Mouse (Mus musculus): ENCODE measurements around the gene Olfr1133. TPM values are rescaled to one million over a fixed set of nuclear protein-coding genes. Genes with fewer than 3 reads are reported as not detected.
"Not testable (repeated sequence)": the region's sequence is repeated elsewhere in the genome, so short reads cannot be mapped to it uniquely, and the experiment has no call there.

Olfr1133 gene
- polyA plus RNA-seq (2014; fragmentation: Nextera tagmentation; extraction: Ambion mirVana) = not detected in 2 replicates

DNA sequence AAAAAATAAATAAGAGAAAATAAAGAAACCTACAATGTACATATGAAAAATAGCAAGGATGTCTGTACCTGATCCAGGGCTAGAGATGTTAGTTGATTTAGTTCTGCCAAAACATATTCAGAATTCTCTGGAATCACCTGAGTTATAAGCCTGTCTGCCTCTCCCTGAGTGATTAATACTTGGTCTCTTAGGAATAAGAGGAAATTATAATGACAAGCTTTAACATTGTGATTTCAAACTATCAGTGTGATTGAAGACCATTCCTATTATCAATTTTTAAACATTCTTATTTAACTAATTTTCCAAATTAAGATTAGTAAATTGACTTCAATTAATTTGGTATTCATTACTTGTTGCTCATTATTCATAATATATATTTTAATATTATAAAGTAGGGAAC is at the start of gene Olfr1133:
Gene Olfr1133 (minus strand): TSS at position 101 of the 400 bp plus-strand sequence.
- Histone ChIP-seq H3K9me3 (ENCODE audit: control insufficient read depth, low read depth, low read length) (no peaks in the 10 kb centered on the region), H3K9ac (replicated peaks; ENCODE audit: low read depth, low read length) (no peak within 1 kb of the TSS), H3K4me3 (ENCODE audit: low read depth, low read length) (no peak within 1 kb of the TSS), H3K4me2 (replicated peaks; ENCODE audit: low read depth, low read length) (no peak within 1 kb of the TSS), H3K27me3 (ENCODE audit: control insufficient read depth, insufficient read depth, low read length) (no peaks in the 10 kb centered on the region), H3K36me3 (ENCODE audit: control insufficient read depth, insufficient read depth, low read length) (no peaks in the 10 kb centered on the region), H3K4me1 (ENCODE audit: control insufficient read depth, insufficient read depth, low read length) (no peaks in the 10 kb centered on the region), H3K27ac (ENCODE audit: low read length) (no peak within 1 kb of the TSS)
- no peak for ATAC-seq (ENCODE audit: insufficient number of reproducible peaks, insufficient read depth, low FRiP score, low read depth)

DNA sequence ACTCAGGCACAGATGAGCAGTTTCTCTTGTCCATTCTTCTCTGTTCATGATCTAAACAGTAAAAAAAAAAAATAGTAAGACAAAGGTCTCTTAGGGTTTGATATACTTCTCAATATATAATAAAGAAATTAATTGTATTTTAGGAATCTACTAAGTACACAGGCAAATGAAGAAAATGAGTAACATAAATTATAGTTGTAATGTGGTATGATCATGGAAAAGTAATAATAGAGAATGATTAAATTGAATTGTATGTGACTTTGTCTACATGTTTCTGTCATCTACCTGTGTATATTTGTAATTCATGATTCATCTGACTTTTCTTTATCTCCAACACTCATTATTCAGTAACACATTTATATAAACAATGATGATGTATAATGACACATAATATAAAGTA is 46.7 kb upstream of the Olfr1133 start, which contains the start of gene Olfr1136:
Gene Olfr1136 (minus strand): TSS at position 101 of the 400 bp plus-strand sequence.
- ATAC-seq (ENCODE audit: insufficient number of reproducible peaks, insufficient read depth, low FRiP score, low read depth) = no peak
- Histone ChIP-seq H3K9ac (replicated peaks; ENCODE audit: low read depth, low read length) (no peak within 1 kb of the TSS), H3K4me1 (ENCODE audit: control insufficient read depth, insufficient read depth, low read length) (no peaks in the 10 kb centered on the region), H3K36me3 (ENCODE audit: control insufficient read depth, insufficient read depth, low read length) (no peaks in the 10 kb centered on the region), H3K4me2 (replicated peaks; ENCODE audit: low read depth, low read length) (no peak within 1 kb of the TSS), H3K9me3 (ENCODE audit: control insufficient read depth, low read depth, low read length) (no peaks in the 10 kb centered on the region), H3K27ac (ENCODE audit: low read length) (no peak within 1 kb of the TSS), H3K27me3 (ENCODE audit: control insufficient read depth, insufficient read depth, low read length) (no peaks in the 10 kb centered on the region), H3K4me3 (ENCODE audit: low read depth, low read length) (no peak within 1 kb of the TSS)

DNA sequence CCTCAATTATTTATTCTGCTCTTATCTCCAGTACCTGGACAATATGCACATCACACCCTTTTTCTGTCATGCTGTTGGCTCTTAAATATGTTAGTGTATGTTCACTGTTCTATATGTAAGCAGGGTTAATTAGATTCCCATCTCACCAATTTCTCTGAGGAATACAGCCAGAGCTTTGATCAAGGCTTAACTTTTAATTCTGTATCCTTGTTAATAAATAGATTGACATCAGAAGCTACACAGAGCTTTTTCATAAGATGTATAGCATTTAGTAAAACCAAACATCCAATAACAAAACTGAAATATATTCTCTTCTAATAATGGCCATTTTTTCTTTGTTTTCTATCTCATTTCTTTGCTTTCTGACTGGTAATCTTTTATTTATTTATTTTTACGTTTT is 26.4 kb upstream of the Olfr1133 start, which contains the start of gene Olfr1135:
Gene Olfr1135 (minus strand): TSS at position 101 of the 400 bp plus-strand sequence.
- no peaks in the 10 kb centered on the region for H3K9me3 ChIP-seq (ENCODE audit: control insufficient read depth, low read depth, low read length)
- H3K4me3 ChIP-seq (ENCODE audit: low read depth, low read length) = no peak within 1 kb of the TSS
- H3K9ac ChIP-seq (replicated peaks; ENCODE audit: low read depth, low read length) = no peak within 1 kb of the TSS
- WGBS = 15% methylated on average over 1 of the region's 1 CpGs
- no peaks in the 10 kb centered on the region for H3K4me1 ChIP-seq (ENCODE audit: control insufficient read depth, insufficient read depth, low read length)
- H3K27me3 ChIP-seq (ENCODE audit: control insufficient read depth, insufficient read depth, low read length) = no peaks in the 10 kb centered on the region
- ATAC-seq (ENCODE audit: insufficient number of reproducible peaks, insufficient read depth, low FRiP score, low read depth) = no peak
- H3K36me3 ChIP-seq (ENCODE audit: control insufficient read depth, insufficient read depth, low read length) = no peaks in the 10 kb centered on the region
- no peak within 1 kb of the TSS for H3K4me2 ChIP-seq (replicated peaks; ENCODE audit: low read depth, low read length)
- H3K27ac ChIP-seq (ENCODE audit: low read length) = no peak within 1 kb of the TSS

DNA sequence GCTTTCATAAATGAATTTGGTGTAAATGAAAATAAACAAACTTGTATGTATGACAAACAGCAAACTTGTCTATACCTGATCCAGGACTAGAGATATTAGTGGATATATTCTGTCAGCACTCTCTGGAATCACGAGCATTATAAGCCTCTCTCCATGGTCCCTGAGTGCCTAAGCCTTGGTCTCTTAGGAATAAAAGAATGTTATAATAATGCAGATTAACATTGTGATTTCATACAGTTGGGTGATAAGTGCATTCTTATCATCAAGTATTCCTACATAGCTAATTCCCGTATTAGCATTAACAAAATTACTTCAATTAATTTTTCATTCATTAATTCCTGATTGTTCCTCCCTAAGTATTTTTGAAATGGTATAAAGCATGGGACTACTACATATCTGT is 11.2 kb upstream of the Olfr1133 start, which contains the start of gene Olfr1134:
Gene Olfr1134 (minus strand): TSS at position 101 of the 400 bp plus-strand sequence.
- no peak within 1 kb of the TSS for H3K9ac ChIP-seq (replicated peaks; ENCODE audit: low read depth, low read length)
- 83% methylated on average over 2 of the region's 2 CpGs for WGBS
- no peak for ATAC-seq (ENCODE audit: insufficient number of reproducible peaks, insufficient read depth, low FRiP score, low read depth)
- H3K4me2 ChIP-seq (replicated peaks; ENCODE audit: low read depth, low read length) = no peak within 1 kb of the TSS
- H3K27ac ChIP-seq (ENCODE audit: low read length) = no peak within 1 kb of the TSS
- H3K4me3 ChIP-seq (ENCODE audit: low read depth, low read length) = no peak within 1 kb of the TSS
- H3K27me3 ChIP-seq (ENCODE audit: control insufficient read depth, insufficient read depth, low read length) = no peaks in the 10 kb centered on the region
- no peaks in the 10 kb centered on the region for H3K36me3 ChIP-seq (ENCODE audit: control insufficient read depth, insufficient read depth, low read length)
- H3K9me3 ChIP-seq (ENCODE audit: control insufficient read depth, low read depth, low read length) = no peaks in the 10 kb centered on the region
- H3K4me1 ChIP-seq (ENCODE audit: control insufficient read depth, insufficient read depth, low read length) = no peaks in the 10 kb centered on the region

DNA sequence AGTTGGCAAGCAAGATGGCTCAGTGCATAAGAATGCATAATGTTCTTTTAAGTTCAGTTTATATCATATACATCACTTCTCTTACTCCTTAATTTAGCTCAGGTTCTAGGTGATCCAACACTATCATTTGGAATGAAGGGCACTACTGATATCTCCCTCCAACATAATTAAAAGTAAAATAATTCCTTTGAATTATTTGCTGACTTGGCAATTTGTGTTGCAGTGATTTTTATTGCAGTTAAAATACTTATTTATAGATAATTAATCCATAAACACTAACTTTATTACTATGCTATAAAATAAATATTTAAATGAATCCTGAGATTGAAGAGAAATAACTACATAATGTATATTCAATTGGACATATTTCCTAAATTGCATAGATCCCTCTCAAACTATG is 4.7 kb downstream of the Olfr1133 start:
- Histone ChIP-seq H3K27me3 (ENCODE audit: control insufficient read depth, insufficient read depth, low read length) (no peaks in the 10 kb centered on the region), H3K4me3 (ENCODE audit: low read depth, low read length) (no peak overlapping the region), H3K9ac (replicated peaks; ENCODE audit: low read depth, low read length) (no peak overlapping the region), H3K4me2 (replicated peaks; ENCODE audit: low read depth, low read length) (no peak overlapping the region), H3K9me3 (ENCODE audit: control insufficient read depth, low read depth, low read length) (no peaks in the 10 kb centered on the region), H3K36me3 (ENCODE audit: control insufficient read depth, insufficient read depth, low read length) (no peaks in the 10 kb centered on the region), H3K4me1 (ENCODE audit: control insufficient read depth, insufficient read depth, low read length) (no peaks in the 10 kb centered on the region), H3K27ac (ENCODE audit: low read length) (no peak overlapping the region)
- no peak for ATAC-seq (ENCODE audit: insufficient number of reproducible peaks, insufficient read depth, low FRiP score, low read depth)

DNA sequence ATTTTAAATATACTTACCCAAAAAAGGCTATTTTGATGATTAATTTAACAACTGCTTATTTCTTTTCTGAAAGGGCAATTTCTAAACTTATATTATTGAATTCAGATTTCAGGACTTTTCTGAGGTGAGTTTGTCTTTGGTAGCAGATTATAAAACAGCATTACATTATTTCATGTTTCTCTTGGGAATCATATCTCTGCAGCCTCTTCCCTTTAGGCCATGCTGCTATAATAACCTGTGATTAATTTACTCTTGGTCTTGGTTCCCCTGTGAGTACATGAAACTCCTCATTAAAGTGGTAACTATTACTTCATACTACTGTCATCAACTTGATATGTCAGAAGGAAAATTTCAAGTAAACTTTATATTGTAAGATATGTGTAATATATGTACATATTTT is 9.7 kb downstream of the Olfr1133 start, which contains the start of gene Olfr1132:
Gene Olfr1132 (minus strand): TSS at position 101 of the 400 bp plus-strand sequence.
- H3K4me2 ChIP-seq (replicated peaks; ENCODE audit: low read depth, low read length) = no peak within 1 kb of the TSS
- no peak within 1 kb of the TSS for H3K4me3 ChIP-seq (ENCODE audit: low read depth, low read length)
- no peak within 1 kb of the TSS for H3K9ac ChIP-seq (replicated peaks; ENCODE audit: low read depth, low read length)
- no peaks in the 10 kb centered on the region for H3K9me3 ChIP-seq (ENCODE audit: control insufficient read depth, low read depth, low read length)
- H3K4me1 ChIP-seq (ENCODE audit: control insufficient read depth, insufficient read depth, low read length) = no peaks in the 10 kb centered on the region
- H3K27ac ChIP-seq (ENCODE audit: low read length) = no peak within 1 kb of the TSS
- ATAC-seq (ENCODE audit: insufficient number of reproducible peaks, insufficient read depth, low FRiP score, low read depth) = no peak
- no peaks in the 10 kb centered on the region for H3K27me3 ChIP-seq (ENCODE audit: control insufficient read depth, insufficient read depth, low read length)
- no peaks in the 10 kb centered on the region for H3K36me3 ChIP-seq (ENCODE audit: control insufficient read depth, insufficient read depth, low read length)

DNA sequence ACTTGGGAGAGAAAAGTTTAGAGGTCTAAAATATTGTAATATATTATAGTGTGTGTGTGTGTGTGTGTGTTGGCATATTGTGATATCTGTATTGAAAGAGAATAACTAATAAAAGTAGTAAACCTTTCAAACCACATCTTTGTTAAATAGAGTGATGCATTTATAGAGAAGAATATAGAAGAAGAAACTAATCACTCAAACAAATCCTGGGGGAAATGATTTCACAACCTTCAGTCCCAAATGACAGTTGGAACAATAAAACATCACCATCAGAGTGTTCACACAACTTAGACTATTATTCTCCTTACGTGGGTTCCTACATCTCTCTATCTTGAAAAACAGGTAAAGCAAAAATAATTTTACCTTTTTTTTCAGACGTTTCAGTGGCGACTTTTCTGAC is 20.4 kb downstream of the Olfr1133 start, which contains the start of gene Olfr1131:
Gene Olfr1131 (plus strand): TSS at position 301 of the 400 bp plus-strand sequence.
- no peaks in the 10 kb centered on the region for H3K27me3 ChIP-seq (ENCODE audit: control insufficient read depth, insufficient read depth, low read length)
- no peak within 1 kb of the TSS for H3K4me3 ChIP-seq (ENCODE audit: low read depth, low read length)
- H3K9ac ChIP-seq (replicated peaks; ENCODE audit: low read depth, low read length) = no peak within 1 kb of the TSS
- no peak within 1 kb of the TSS for H3K4me2 ChIP-seq (replicated peaks; ENCODE audit: low read depth, low read length)
- no peak for ATAC-seq (ENCODE audit: insufficient number of reproducible peaks, insufficient read depth, low FRiP score, low read depth)
- H3K27ac ChIP-seq (ENCODE audit: low read length) = no peak within 1 kb of the TSS
- H3K4me1 ChIP-seq (ENCODE audit: control insufficient read depth, insufficient read depth, low read length) = no peaks in the 10 kb centered on the region
- WGBS = 68% methylated on average over 3 of the region's 3 CpGs
- H3K9me3 ChIP-seq (ENCODE audit: control insufficient read depth, low read depth, low read length) = no peaks in the 10 kb centered on the region
- no peaks in the 10 kb centered on the region for H3K36me3 ChIP-seq (ENCODE audit: control insufficient read depth, insufficient read depth, low read length)

DNA sequence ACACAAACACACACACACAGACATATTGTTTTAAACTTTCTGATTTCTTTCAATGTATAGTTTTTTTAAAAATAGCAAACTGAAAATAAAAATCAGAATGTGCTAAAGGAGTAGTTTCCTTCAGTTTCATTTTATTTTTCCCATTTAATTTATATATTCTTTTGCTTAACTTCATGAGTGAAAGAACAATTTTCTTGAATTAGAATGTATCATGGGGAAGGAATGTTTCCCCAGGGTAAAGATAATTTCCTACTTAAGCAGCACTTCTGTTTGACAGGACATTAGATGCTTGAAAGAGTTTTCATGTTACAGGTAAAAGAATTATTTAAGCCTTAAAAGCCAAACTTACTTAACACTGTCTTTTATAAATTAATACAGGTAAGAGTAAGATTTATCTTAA is 41.3 kb downstream of the Olfr1133 start, which contains the start of gene Olfr1130:
Gene Olfr1130 (plus strand): TSS at position 301 of the 400 bp plus-strand sequence.
- not testable (repeated sequence) for ATAC-seq (ENCODE audit: insufficient number of reproducible peaks, insufficient read depth, low FRiP score, low read depth); H3K9me3 ChIP-seq (ENCODE audit: control insufficient read depth, low read depth, low read length); H3K4me3 ChIP-seq (ENCODE audit: low read depth, low read length); H3K27ac ChIP-seq (ENCODE audit: low read length); H3K4me2 ChIP-seq (replicated peaks; ENCODE audit: low read depth, low read length); H3K9ac ChIP-seq (replicated peaks; ENCODE audit: low read depth, low read length); H3K4me1 ChIP-seq (ENCODE audit: control insufficient read depth, insufficient read depth, low read length); H3K27me3 ChIP-seq (ENCODE audit: control insufficient read depth, insufficient read depth, low read length); H3K36me3 ChIP-seq (ENCODE audit: control insufficient read depth, insufficient read depth, low read length)

Measured in stomach, embryonic 14.5 days (tissue).